Mouse (Mus musculus) forebrain, embryonic 14.5 days (tissue): ENCODE data around the gene Minos1. TPM values are rescaled to one million over a fixed set of nuclear protein-coding genes. Genes with fewer than 3 reads are reported as not detected.
A peak's percentile ranks its signal among the peaks of the same experiment; 100 is the strongest.

Source experiments
- ATAC-seq: fragments of 200-750 bp; cut with Nextera tagmentation; 2 replicates; pipeline ENCODE4 v1.8.0; 2017; ENCODE audit warnings: mild to moderate bottlenecking, moderate library complexity
- DNase-seq: peaks from one replicate; pipeline ENCODE4 v3.0.0-alpha.2; 2015; ENCODE audit warnings: low spot score
- H3K27ac ChIP-seq: fragments of 300-500 bp; sonication (generic); 2 replicates; pipeline ENCODE4 v1.5.1; 2014; ENCODE audit warnings: low read depth, mild to moderate bottlenecking, control low read depth, low read length, moderate library complexity
- H3K27me3 ChIP-seq: fragments of 300-500 bp; sonication (generic); replicated peaks from 2 replicates; pipeline ENCODE4 v1.6.1; 2014; ENCODE audit warnings: low read length, control low read depth, mixed read lengths; ENCODE audit not compliant: control insufficient read depth, insufficient read depth
- H3K36me3 ChIP-seq: fragments of 300-500 bp; sonication (generic); 2 replicates; pipeline ENCODE4 v1.6.1; 2014; ENCODE audit warnings: low read length, control low read depth; ENCODE audit not compliant: control insufficient read depth, insufficient read depth
- H3K4me1 ChIP-seq: fragments of 300-500 bp; sonication (generic); 2 replicates; pipeline ENCODE4 v1.6.1; 2014; ENCODE audit warnings: antibody characterized with exemption, low read length, control low read depth; ENCODE audit not compliant: control insufficient read depth, insufficient read depth
- H3K4me2 ChIP-seq: fragments of 300-500 bp; sonication (generic); 2 replicates; pipeline ENCODE4 v1.6.1; 2014; ENCODE audit warnings: mild to moderate bottlenecking, control low read depth, low read length
- H3K4me3 ChIP-seq: fragments of 300-500 bp; sonication (generic); 2 replicates; pipeline ENCODE4 v1.5.1; 2014; ENCODE audit warnings: low read depth, low read length, control low read depth
- H3K9ac ChIP-seq: fragments of 300-500 bp; sonication (generic); 2 replicates; pipeline ENCODE4 v1.6.1; 2014; ENCODE audit warnings: mild to moderate bottlenecking, low read length, control low read depth, moderate library complexity
- H3K9me3 ChIP-seq: fragments of 300-500 bp; sonication (generic); replicated peaks from 2 replicates; pipeline ENCODE4 v1.6.1; 2016; ENCODE audit warnings: low read length, control low read depth, mixed read lengths; ENCODE audit not compliant: control insufficient read depth
- WGBS: fragments of 180-500 bp; shearing (Covaris S2); extraction: QIAGEN DNeasy Blood & Tissue Kit; methylation state at CpG from one replicate; pipeline ENCODE4 v1.1.7; 2014; 5-methylcytosine and 5-hydroxymethylcytosine counted together
- polyA plus RNA-seq: library from polyadenylated mRNA; unstranded; fragments of >200 nt; fragmentation: Nextera tagmentation; extraction: Ambion mirVana; gene quantifications from 2 replicates; pipeline ENCODE4 v1.2.1, GENCODE M21; 2014

The Minos1 gene
- polyA plus RNA-seq, 1 experiment from 2014 or later = 472 TPM

DNA sequence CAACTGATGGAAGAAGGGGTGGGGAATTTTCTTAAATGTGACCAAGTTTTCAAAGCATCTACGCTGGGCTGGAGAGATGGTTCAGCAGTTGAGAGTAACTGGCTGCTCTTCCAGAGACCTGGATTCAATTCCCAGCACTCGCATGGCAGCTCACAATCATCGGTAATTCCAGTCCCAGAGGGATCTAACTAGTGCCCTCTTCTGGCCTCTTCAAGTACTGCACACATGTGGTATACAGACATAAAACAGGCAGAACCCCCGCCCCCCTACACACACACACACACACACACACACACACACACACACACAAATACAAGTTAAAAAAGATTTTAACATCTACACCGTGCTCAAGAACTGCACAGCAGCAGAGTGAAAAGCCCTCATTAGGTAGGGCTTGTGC is 15.2 kb downstream of the Minos1 start:
- Histone ChIP-seq H3K27me3 (no peaks in the 10 kb centered on the region), H3K4me1 (0 out of 2 replicates have a peak, but pooled peaks cover 4% of the 10 kb centered on the region), H3K9me3 (no peaks in the 10 kb centered on the region), H3K4me2 (no peak overlapping the region), H3K27ac (no peak overlapping the region), H3K4me3 (no peak overlapping the region), H3K9ac (no peak overlapping the region), H3K36me3 (no peaks in the 10 kb centered on the region)
- WGBS = 68% methylated on average over 5 of the region's 5 CpGs
- DNase-seq = peak; percentile 30
- no peak for ATAC-seq

DNA sequence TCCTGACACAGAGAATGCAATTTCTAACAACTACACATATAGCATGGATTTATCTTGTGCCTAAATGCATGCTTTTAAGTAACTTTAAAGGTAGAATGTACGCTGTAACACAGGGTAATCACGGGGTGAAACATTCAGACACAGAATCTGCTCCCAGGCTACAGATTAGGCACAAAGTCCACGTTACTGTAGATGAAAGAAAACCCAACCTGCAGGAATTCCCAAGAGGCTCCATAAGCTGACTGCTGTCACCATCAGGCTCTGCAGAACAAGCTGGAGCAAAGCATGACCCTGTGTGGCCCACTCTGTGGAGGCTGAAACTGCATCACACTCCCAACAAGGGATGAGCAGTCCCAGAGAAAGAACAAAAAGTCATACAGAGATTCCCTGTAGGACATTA is 18.4 kb downstream of the Minos1 start:
- ATAC-seq = no peak
- 87% methylated on average over 3 of the region's 3 CpGs for WGBS
- H3K4me1 ChIP-seq = 0 out of 2 replicates have a peak, but pooled peaks cover 5% of the 10 kb centered on the region
- H3K9me3 ChIP-seq = no peaks in the 10 kb centered on the region
- no peak overlapping the region for H3K27ac ChIP-seq
- no peaks in the 10 kb centered on the region for H3K36me3 ChIP-seq
- no peak overlapping the region for H3K9ac ChIP-seq
- no peak for DNase-seq
- H3K4me3 ChIP-seq = no peak overlapping the region
- no peaks in the 10 kb centered on the region for H3K27me3 ChIP-seq
- no peak overlapping the region for H3K4me2 ChIP-seq

DNA sequence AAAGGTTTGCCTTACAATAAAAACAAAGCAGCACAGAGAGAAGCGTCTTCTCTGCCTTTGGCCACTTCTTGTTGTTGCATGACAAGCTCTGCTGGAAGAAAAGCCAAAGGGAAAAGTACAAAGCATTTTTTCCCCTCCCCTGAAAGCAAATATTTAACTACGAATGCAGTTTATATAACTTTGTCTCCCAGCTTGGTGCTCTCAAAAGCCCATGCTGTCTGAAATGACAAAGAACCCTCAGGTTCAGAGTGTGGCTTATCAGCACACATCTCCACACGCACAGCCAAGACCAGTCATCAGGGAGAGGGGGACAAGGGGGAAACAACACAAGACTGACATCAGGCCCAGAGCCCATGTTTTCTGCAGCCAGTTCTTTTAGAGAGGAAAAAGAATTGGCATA is 19.5 kb downstream of the Minos1 start:
- no peaks in the 10 kb centered on the region for H3K27me3 ChIP-seq
- H3K4me3 ChIP-seq = no peak overlapping the region
- H3K27ac ChIP-seq = no peak overlapping the region
- WGBS = 77% methylated on average over 3 of the region's 3 CpGs
- H3K9ac ChIP-seq = no peak overlapping the region
- no peak overlapping the region for H3K4me2 ChIP-seq
- no peak for DNase-seq
- no peaks in the 10 kb centered on the region for H3K9me3 ChIP-seq
- 0 out of 2 replicates have a peak, but pooled peaks cover 4% of the 10 kb centered on the region for H3K4me1 ChIP-seq
- no peaks in the 10 kb centered on the region for H3K36me3 ChIP-seq
- no peak for ATAC-seq

DNA sequence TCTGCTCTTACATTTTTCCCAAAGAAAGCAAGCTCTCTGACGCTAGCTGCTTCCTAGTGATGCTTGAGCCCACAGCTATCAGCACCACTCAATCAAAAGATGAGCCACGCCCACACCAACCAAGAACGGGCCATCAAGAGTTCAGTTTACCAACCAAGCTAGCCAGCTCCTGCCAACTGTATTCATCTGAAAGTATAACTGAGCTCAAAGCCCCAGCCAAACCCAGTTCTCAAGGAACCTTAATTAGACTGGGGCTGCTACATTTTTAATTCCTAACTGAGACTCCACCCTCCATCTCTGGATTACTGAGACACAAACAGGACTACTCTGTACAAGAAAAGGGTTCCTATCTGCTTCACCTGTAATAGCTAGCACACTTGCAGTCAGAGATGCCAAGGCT is 20.1 kb downstream of the Minos1 start:
- Histone ChIP-seq H3K27ac (no peak overlapping the region; the same call in 1 of the 2 replicates), H3K9me3 (no peaks in the 10 kb centered on the region), H3K36me3 (no peaks in the 10 kb centered on the region), H3K27me3 (no peaks in the 10 kb centered on the region), H3K4me3 (no peak overlapping the region), H3K4me1 (0 out of 2 replicates have a peak, but pooled peaks cover 3% of the 10 kb centered on the region), H3K4me2 (no peak overlapping the region), H3K9ac (no peak overlapping the region)
- 71% methylated on average over 3 of the region's 3 CpGs for WGBS
- DNase-seq (no peak), ATAC-seq (no peak)

DNA sequence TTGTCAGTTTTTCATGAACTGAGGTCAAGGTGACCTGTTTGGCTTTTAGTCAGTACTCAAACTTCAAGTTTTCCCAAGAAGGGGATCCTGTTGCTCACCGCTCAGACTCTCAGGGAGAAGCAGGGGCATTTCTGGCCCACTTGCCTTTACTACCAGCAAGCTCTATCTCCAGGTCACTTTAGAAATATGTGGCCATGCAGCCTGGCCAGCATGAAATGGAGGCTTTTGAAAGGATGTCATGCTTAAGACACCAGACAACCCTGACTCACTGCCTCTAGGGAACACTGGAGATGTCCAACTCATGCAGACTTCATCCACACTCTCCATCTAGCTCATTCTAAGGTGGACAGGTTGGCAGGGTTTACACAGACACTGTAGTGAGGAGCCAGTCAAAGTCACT is 25.5 kb downstream of the Minos1 start:
- 94% methylated on average over 1 of the region's 1 CpGs for WGBS
- H3K27ac ChIP-seq = no peak overlapping the region
- H3K27me3 ChIP-seq = no peaks in the 10 kb centered on the region
- H3K4me3 ChIP-seq = no peak overlapping the region
- H3K9me3 ChIP-seq = no peaks in the 10 kb centered on the region
- H3K36me3 ChIP-seq = peaks cover 28% of the 10 kb centered on the region
- H3K4me1 ChIP-seq = no peaks in the 10 kb centered on the region
- no peak for DNase-seq
- no peak overlapping the region for H3K4me2 ChIP-seq
- ATAC-seq = no peak
- no peak overlapping the region for H3K9ac ChIP-seq

DNA sequence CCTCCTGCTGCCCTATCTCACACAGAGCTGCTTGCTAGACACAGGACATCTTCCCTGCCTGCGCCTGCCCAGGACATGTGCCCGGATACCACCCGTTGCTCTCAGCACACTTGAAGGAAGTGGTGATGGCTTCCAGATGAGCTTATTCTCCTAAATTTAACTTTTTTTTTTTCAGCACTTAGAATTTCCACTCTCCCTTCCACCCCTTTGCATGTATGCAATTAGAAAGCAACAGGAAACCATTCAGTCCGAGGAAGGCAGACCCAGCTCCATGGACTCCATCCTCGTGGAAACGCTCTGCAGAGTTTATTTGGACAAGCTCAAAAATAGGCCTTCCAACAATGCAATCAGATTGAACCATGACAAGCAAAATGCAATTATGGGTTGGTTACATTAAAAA is 29.4 kb downstream of the Minos1 start:
- Histone ChIP-seq H3K4me3 (no peak overlapping the region), H3K27me3 (no peaks in the 10 kb centered on the region), H3K9ac (no peak overlapping the region), H3K4me1 (no peaks in the 10 kb centered on the region), H3K36me3 (peaks cover 28% of the 10 kb centered on the region), H3K27ac (no peak overlapping the region), H3K4me2 (no peak overlapping the region), H3K9me3 (no peaks in the 10 kb centered on the region)
- 84% methylated on average over 6 of the region's 6 CpGs for WGBS
- DNase-seq (no peak), ATAC-seq (no peak)

DNA sequence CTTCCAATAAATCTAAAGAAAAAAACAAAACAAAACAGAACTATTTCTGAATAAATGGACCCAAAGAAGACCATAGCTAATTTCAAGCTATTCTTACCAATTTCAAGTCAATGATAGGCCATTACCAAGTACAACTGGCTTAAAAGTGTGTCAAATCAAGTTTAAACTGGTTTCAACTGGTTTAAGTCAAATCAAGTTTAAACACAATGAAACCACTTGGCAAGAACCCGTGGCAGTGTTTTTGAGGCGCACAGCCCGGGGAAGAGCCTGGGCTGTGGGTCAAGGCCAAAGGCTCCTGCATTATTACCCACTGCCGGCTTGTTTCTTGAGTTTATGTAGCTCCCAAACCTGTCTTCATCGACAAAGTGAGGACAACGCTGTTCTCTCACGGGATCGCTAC is 30.6 kb downstream of the Minos1 start:
- H3K4me3 ChIP-seq = no peak overlapping the region
- no peak for DNase-seq
- peaks cover 28% of the 10 kb centered on the region for H3K36me3 ChIP-seq
- WGBS = 91% methylated on average over 8 of the region's 8 CpGs
- no peaks in the 10 kb centered on the region for H3K27me3 ChIP-seq
- no peak overlapping the region for H3K4me2 ChIP-seq
- no peaks in the 10 kb centered on the region for H3K4me1 ChIP-seq
- no peak overlapping the region for H3K27ac ChIP-seq
- ATAC-seq = no peak
- no peak overlapping the region for H3K9ac ChIP-seq
- H3K9me3 ChIP-seq = no peaks in the 10 kb centered on the region

DNA sequence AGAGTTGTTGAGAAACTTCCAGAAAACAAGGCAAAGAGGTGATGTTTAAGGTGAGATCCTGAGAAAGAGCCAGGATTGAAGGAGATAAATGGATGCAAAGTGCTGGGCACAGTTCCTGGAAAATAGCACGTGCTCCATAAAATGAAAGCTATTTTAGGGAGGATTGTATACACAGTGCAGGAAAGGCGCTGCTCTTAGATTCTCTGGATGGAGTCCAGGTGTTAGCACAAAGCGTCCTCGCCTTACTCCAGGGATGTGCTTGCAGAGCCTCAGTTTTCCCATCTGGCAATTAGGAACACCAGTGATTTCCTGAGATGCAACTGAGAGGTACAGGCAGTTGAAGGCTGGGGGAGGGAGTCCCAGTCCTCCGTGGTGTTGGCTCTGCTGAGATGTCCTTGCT is 34.7 kb downstream of the Minos1 start:
- no peak for DNase-seq
- Histone ChIP-seq H3K4me2 (no peak overlapping the region), H3K36me3 (no peaks in the 10 kb centered on the region), H3K9me3 (no peaks in the 10 kb centered on the region), H3K27ac (no peak overlapping the region), H3K9ac (no peak overlapping the region), H3K27me3 (peaks cover 17% of the 10 kb centered on the region), H3K4me1 (peaks cover 7% of the 10 kb centered on the region; the same call in 1 of the 2 replicates), H3K4me3 (no peak overlapping the region)
- ATAC-seq = no peak
- WGBS = 67% methylated on average over 5 of the region's 5 CpGs

DNA sequence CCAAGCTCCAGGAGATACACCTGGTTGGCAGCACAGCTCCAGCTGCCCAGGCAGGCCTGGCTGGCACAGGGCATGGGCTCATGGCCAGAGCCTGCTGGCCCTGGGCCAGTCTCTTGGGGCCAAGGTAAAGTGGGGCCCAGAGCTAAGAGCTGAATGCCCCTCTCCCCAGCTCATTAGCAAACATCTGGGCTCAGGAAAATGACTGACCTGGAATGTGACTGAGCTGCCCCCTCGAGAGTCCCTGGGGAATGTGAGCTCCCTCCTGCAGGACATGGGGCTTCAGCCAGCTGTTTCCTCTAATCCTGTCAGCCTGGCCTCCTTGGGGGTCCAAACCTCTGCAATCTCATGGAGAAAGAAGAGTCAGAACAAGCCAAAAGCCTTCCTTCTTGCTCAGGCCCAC is 35.5 kb downstream of the Minos1 start:
- H3K9me3 ChIP-seq = no peaks in the 10 kb centered on the region
- DNase-seq = no peak
- H3K9ac ChIP-seq = no peak overlapping the region
- 31% methylated on average over 1 of the region's 1 CpGs for WGBS
- peaks cover 25% of the 10 kb centered on the region for H3K27me3 ChIP-seq
- H3K27ac ChIP-seq = no peak overlapping the region
- H3K4me2 ChIP-seq = no peak overlapping the region
- peaks cover 7% of the 10 kb centered on the region; the same call in 1 of the 2 replicates for H3K4me1 ChIP-seq
- no peak for ATAC-seq
- no peaks in the 10 kb centered on the region for H3K36me3 ChIP-seq
- no peak overlapping the region for H3K4me3 ChIP-seq
